Mouse (Mus musculus) lung, postnatal 0 days (tissue): Measurements from ENCODE around the gene Nol3. TPM values are rescaled to one million over a fixed set of nuclear protein-coding genes. Genes with fewer than 3 reads are reported as not detected.

Experiments
- ATAC-seq: fragments of 200-750 bp; cut with Nextera tagmentation; 2 replicates; pipeline ENCODE4 v1.8.0; 2017; ENCODE audit warnings: moderate library complexity
- DNase-seq: peaks from one replicate; pipeline ENCODE4 v3.0.0-alpha.2; 2016; ENCODE audit warnings: low spot score
- H3K27ac ChIP-seq: fragments of 300-500 bp; sonication (generic); 2 replicates; pipeline ENCODE4 v1.5.1; 2014; ENCODE audit warnings: antibody characterized with exemption, mild to moderate bottlenecking, low read length, mixed read lengths
- H3K27me3 ChIP-seq: fragments of 300-500 bp; sonication (generic); replicated peaks from 2 replicates; pipeline ENCODE4 v1.6.1; 2014; ENCODE audit warnings: low read length, mixed read lengths; ENCODE audit not compliant: insufficient read depth
- H3K36me3 ChIP-seq: fragments of 300-500 bp; sonication (generic); 2 replicates; pipeline ENCODE4 v1.6.1; 2014; ENCODE audit warnings: low read length, mixed read lengths; ENCODE audit not compliant: insufficient read depth
- H3K4me1 ChIP-seq: fragments of 300-500 bp; sonication (generic); 2 replicates; pipeline ENCODE4 v1.6.1; 2014; ENCODE audit warnings: antibody characterized with exemption, low read depth, low read length, mixed read lengths; ENCODE audit not compliant: insufficient read depth
- H3K4me2 ChIP-seq: fragments of 300-500 bp; sonication (generic); replicated peaks from 2 replicates; pipeline ENCODE4 v1.6.1; 2014; ENCODE audit warnings: low read depth, mild to moderate bottlenecking, low read length, moderate library complexity, mixed read lengths
- H3K4me3 ChIP-seq: fragments of 300-500 bp; sonication (generic); 2 replicates; pipeline ENCODE4 v1.5.1; 2014; ENCODE audit warnings: low read depth, low read length
- H3K9ac ChIP-seq: fragments of 300-500 bp; sonication (generic); replicated peaks from 2 replicates; pipeline ENCODE4 v1.6.1; 2014; ENCODE audit warnings: low read depth, mild to moderate bottlenecking
- H3K9me3 ChIP-seq: fragments of 300-500 bp; sonication (generic); 2 replicates; pipeline ENCODE4 v1.6.1; 2016; ENCODE audit warnings: low read length, mixed read lengths
- CTCF ChIP-seq: IDR thresholded peaks from 2 replicates; pipeline ENCODE4 v1.5.1; 2016; ENCODE audit warnings: antibody characterized with exemption, mild to moderate bottlenecking
- EP300 ChIP-seq: IDR thresholded peaks from 2 replicates; pipeline ENCODE4 v1.6.1; 2016; ENCODE audit warnings: antibody characterized with exemption, mild to moderate bottlenecking, control low read depth
- WGBS: fragments of 180-500 bp; shearing (Covaris S2); extraction: QIAGEN DNeasy Blood & Tissue Kit; methylation state at CpG from one replicate; pipeline ENCODE4 v1.1.7; 2014; 5-methylcytosine and 5-hydroxymethylcytosine counted together
- polyA plus RNA-seq: library from polyadenylated mRNA; unstranded; fragments of >200 nt; fragmentation: Nextera tagmentation; extraction: Ambion mirVana; gene quantifications from 2 replicates; pipeline ENCODE4 v1.2.1, GENCODE M21; 2015

Gene Nol3
- polyA plus RNA-seq, 1 experiment from 2014 or later = 1.3 TPM

- Histone ChIP-seq H3K9me3 (no peaks in the 10 kb centered on the region), H3K4me1 (peaks cover 25% of the 10 kb centered on the region), H3K9ac (no peak overlapping the region), H3K4me3 (peak overlapping the region; percentile 63; the same call in 1 of the 2 replicates), H3K4me2 (peak overlapping the region; percentile 90), H3K36me3 (no peaks in the 10 kb centered on the region), H3K27me3 (peaks cover 21% of the 10 kb centered on the region; the same call in 1 of the 2 replicates), H3K27ac (no peak overlapping the region)
- 44% methylated on average over 15 of the region's 16 CpGs for WGBS
- ATAC-seq (no peak), DNase-seq (no peak)
- TF ChIP-seq EP300 (no peak), CTCF (peak; percentile 28; the same call in 1 of the 2 replicates)
Observed at GRCm38 (mm10) chr8:105263244-105263912, 12.6 kb upstream of the Nol3 start.

DNA sequence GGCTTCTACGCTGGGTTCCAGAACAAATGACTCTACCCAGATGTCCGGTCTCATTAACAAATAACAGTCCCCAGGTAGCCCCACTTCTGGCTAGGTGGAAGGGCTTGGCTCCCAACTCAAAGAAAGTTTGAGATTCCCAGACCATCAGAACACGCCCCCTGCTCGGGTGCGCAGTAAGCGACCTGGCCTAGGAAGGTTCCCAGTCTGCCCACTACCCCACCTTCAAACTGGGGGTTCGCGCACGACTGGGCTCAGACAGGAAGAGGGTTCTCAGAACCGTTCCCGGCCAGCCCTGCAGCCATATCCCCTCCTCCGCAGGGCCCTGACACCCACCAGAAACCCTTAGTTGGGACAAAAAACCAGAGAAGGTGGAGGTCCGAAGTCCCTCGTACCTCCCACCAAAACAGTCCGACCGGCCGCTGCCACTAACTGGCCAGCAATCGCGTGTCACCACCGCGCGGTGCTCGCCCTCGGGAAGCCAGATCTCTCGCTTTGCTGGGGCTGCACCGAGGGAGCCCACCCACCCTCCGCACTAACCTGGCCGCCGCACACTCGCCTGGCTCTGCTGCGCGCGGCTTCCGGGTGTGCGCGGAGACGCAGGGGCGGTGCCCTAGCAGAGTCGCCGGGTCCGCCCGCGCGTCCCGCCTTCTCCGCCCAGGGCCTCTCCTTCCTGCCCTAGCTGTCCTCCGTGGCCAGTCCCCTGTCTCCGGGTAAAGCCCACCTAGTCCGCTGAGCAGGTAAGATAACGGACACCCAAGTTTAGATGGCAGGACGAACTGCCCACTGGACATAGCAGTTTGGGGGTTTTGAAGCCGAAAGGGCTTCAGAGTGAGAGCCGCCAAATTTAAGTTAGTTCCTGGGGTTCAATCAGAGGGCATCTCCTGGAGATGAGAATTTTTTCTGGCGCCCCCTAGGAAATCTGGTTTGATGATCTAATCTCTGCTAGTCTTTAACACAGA is 11.6 kb upstream of the Nol3 start, which contains the start of the genes Tradd and Fbxl8:
Tradd (minus strand) TSS at position 586 of the 959 bp plus-strand sequence.
Fbxl8 (plus strand) TSS at position 625 of the 959 bp plus-strand sequence.
- ATAC-seq = peak; percentile 66
- peak within 1 kb of the TSS; percentile 90 for H3K4me2 ChIP-seq
- H3K36me3 ChIP-seq = no peaks in the 10 kb centered on the region
- peak within 1 kb of the TSS; percentile 55 for H3K9ac ChIP-seq
- H3K27ac ChIP-seq = peak within 1 kb of the TSS; percentile 26; the same call in 1 of the 2 replicates
- DNase-seq = peak; percentile 86
- H3K9me3 ChIP-seq = no peaks in the 10 kb centered on the region
- H3K4me1 ChIP-seq = peaks cover 27% of the 10 kb centered on the region
- 1% methylated on average over 53 of the region's 54 CpGs for WGBS
- H3K4me3 ChIP-seq = peak within 1 kb of the TSS; percentile 63
- peaks cover 19% of the 10 kb centered on the region; the same call in 1 of the 2 replicates for H3K27me3 ChIP-seq
- TF ChIP-seq EP300 = no peak
- TF ChIP-seq CTCF = no peak; the same call in 1 of the 2 replicates

GRCm38 (mm10) chr8:105265128-105265527 is 10.8 kb upstream of the Nol3 start:
- H3K4me1 ChIP-seq = peaks cover 27% of the 10 kb centered on the region
- ATAC-seq = no peak
- peak overlapping the region; percentile 63 for H3K4me3 ChIP-seq
- H3K9ac ChIP-seq = no peak overlapping the region
- no peaks in the 10 kb centered on the region for H3K36me3 ChIP-seq
- peak; percentile 64 for DNase-seq
- peaks cover 20% of the 10 kb centered on the region; the same call in 1 of the 2 replicates for H3K27me3 ChIP-seq
- no peak overlapping the region for H3K27ac ChIP-seq
- TF ChIP-seq EP300 = no peak
- no peak for TF ChIP-seq CTCF
- WGBS = 12% methylated on average over 10 of the region's 10 CpGs
- H3K4me2 ChIP-seq = peak overlapping the region; percentile 90
- H3K9me3 ChIP-seq = no peaks in the 10 kb centered on the region

GRCm38 (mm10) chr8:105266775-105267174 is 9.2 kb upstream of the Nol3 start:
- Histone ChIP-seq H3K4me3 (no peak overlapping the region), H3K9ac (no peak overlapping the region), H3K4me1 (peaks cover 29% of the 10 kb centered on the region), H3K4me2 (no peak overlapping the region), H3K9me3 (no peaks in the 10 kb centered on the region), H3K36me3 (no peaks in the 10 kb centered on the region), H3K27me3 (peaks cover 35% of the 10 kb centered on the region), H3K27ac (no peak overlapping the region)
- 52% methylated on average over 13 of the region's 13 CpGs for WGBS
- TF ChIP-seq EP300 (no peak), CTCF (no peak)
- DNase-seq (no peak), ATAC-seq (no peak)

GRCm38 (mm10) chr8:105268342-105269074 is 7.4 kb upstream of the Nol3 start:
- H3K4me2 ChIP-seq = peak overlapping the region; percentile 86
- TF ChIP-seq EP300 (no peak), CTCF (no peak)
- H3K36me3 ChIP-seq = no peaks in the 10 kb centered on the region
- H3K9ac ChIP-seq = no peak overlapping the region; the same call in 1 of the 2 replicates
- 0 out of 2 replicates have a peak overlapping the region, but pooled peaks have one; percentile 47 for H3K27ac ChIP-seq
- peak; percentile 47 for DNase-seq
- H3K4me1 ChIP-seq = peaks cover 29% of the 10 kb centered on the region
- H3K4me3 ChIP-seq = peak overlapping the region; percentile 43
- peak; percentile 13 for ATAC-seq
- H3K27me3 ChIP-seq = peaks cover 46% of the 10 kb centered on the region
- WGBS = 4% methylated on average over 65 of the region's 65 CpGs
- H3K9me3 ChIP-seq = no peaks in the 10 kb centered on the region
